Mouse (Mus musculus): Measurements from ENCODE around the gene Themis2.

GRCm38 (mm10) chr4:132752992-132753391 lies 43.2 kb downstream of the Themis2 start:
- no peak for TF ChIP-seq CTCF (IDR thresholded peaks at IDR 0.05; ENCODE audit: low read depth)
- TF ChIP-seq EP300 (optimal IDR thresholded peaks at IDR 0.05), result no peak
